Mouse (Mus musculus): ENCODE results near the gene Prr15.

The Prr15 gene

GRCm38 (mm10) chr6:54332203-54332602, 6.6 kb downstream of the Prr15 start:
- no peak for DNase-seq (ENCODE audit: low spot score)

GRCm38 (mm10) chr6:54333116-54333651, 7.5 kb downstream of the Prr15 start:
- no peak for DNase-seq (ENCODE audit: low spot score)

DNA sequence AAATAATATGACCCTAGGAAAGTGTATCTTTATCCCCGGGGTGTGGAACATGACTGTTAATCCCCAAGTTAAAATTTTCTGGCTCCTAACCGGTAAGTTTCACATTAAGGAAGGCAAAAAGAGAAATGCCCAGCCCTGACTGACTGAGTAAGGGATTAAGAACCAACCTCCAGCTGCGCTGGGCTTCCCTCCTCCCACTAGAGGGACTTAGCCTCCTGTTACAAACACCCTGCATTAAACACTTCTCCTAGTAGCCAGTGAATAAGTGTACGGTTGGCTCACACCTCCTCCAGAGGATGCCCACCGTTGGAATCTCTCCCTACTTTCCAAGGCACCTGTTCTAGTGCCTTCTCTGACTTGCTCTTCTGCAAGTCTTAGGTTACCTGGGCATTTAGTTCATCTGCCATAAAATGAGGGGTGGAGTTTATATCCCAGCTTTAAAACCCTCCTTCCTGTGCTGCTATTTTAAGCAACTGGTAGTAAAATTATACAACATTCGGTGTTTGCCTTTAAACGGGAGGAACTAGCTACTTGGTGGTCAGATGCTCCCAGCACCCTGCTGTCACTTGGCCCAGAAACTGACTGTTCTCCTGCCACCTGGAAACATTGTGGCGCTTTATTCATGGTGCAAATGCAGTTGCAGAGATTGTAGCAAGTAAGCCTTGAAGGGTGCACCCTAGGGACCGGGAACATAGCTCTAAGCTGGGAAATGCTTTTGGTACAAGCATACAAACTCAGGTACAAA, 8.2 kb downstream of the Prr15 start:
- DNase-seq (ENCODE audit: low spot score): no peak

DNA sequence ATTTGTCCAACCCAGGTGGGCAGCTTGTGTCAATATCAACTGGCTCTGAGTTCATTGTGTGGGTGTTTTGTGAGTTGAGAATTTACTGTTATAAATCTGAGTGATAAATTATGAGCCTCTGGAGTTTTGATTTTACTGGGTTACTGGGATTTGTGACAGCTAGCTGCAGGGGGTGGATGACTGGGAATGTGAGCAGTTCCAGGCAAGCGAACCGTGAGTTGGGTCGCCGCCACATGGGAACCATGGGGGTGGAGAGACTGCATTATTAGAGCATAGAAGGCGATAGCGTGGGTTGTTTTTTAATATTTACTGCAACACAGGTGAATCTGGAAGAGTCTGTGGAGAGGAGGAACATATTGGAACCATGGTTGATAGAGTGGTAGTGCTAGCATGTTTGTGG, 11.7 kb downstream of the Prr15 start:
- no peak for DNase-seq (ENCODE audit: low spot score)

DNA sequence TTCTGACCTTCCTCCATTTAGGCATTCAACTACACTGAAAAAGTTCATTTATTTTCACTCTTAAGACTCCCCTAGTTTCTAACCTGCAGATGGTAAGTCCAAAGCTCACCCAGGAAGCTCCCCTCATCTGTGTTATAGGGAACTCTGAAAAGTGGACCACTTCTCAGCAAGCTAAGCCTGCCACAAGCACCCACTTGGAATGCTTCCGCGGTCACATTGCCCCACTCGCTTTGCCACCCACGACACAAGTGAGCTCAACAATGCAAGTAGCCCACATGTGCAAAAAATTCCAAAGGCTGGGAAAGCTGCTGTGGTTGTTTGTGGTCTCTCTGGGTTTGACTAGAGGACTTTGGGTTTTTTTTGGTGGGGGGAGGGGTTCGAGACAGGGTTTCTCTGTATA, 15.5 kb downstream of the Prr15 start:
- DNase-seq (ENCODE audit: low spot score): no peak

GRCm38 (mm10) chr6:54342223-54342622, 16.6 kb downstream of the Prr15 start:
- no peak for DNase-seq (ENCODE audit: low spot score)

DNA sequence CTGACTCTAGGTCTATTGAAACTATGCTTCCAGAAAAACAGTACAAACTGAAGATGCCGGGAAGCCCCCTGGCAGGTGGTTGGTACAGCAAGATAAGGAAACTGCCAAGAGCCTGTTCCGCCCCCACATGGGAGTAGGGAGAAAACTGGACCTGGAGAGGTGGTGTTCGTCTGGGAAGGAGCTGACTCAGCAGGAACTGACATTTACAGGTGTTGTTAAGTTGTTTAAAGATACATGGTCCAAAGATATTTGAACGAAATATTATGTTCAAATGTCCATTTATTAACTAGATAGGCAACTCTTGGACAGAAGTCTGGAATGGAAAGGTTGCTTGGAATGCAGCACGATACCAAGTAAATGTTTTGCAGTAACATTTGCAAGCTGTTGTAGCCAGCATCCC, 26.2 kb downstream of the Prr15 start:
- no peak for DNase-seq (ENCODE audit: low spot score)

DNA sequence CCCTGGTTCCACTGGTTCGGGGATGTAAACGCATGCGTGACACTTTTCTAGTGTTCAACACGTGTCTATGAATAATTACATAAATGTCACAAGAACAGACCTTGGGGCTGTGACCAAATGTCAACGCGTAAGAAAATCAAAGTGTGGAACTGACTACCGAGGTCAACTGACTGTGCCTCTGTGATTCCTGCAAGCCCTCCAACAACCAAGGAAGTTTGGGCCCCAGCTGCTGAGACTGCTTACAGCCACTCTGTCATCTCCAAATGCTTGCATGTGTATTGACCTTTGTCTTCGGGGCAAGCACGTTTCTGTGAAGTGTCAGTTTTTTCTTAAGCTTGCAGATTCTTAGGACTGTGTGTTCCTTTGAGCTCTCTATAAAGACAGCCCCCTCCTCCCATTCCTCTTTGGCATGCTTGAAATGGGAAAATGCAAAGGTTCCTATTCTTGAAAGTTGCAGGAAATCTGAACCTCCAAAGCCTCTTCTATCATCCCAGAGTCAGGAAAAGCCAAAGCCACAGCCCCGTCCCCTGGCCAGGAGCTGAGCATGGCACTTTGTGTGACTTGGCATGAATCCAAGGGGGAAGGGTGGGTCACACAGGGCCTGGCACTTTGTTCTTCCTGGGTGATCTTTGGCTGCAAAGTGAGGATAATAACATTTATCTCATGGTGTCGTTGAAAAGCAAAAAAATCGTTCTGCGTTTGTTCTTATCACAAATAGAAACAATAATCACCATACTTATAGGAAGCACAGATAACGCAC, 27.5 kb downstream of the Prr15 start:
- no peak for DNase-seq (ENCODE audit: low spot score)

DNA sequence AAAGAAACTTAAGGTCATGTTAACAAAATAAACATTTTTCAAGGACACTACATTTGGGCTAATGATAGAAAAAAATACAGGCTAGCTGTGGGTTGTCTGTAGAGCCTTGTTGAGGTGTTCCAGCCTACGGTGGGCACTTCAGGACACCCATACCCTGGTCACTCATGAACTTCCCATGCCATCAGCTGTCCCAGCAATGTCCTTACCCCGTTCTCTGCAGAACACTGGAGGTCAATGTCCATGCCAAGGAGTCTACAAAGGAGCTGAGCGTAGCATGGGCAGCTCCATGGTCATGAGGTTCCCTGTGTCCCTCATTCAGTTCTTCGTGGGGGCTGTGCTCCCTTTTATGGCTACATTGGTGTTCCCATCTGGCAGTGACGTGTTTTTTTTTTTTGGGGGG, 28.1 kb downstream of the Prr15 start:
- no peak for DNase-seq (ENCODE audit: low spot score)

GRCm38 (mm10) chr6:54355626-54356025, 30.0 kb downstream of the Prr15 start:
- no peak for DNase-seq (ENCODE audit: low spot score)

- DNase-seq (ENCODE audit: low spot score): no peak
Measured at GRCm38 (mm10) chr6:54362526-54363324, 37.1 kb downstream of the Prr15 start.

DNA sequence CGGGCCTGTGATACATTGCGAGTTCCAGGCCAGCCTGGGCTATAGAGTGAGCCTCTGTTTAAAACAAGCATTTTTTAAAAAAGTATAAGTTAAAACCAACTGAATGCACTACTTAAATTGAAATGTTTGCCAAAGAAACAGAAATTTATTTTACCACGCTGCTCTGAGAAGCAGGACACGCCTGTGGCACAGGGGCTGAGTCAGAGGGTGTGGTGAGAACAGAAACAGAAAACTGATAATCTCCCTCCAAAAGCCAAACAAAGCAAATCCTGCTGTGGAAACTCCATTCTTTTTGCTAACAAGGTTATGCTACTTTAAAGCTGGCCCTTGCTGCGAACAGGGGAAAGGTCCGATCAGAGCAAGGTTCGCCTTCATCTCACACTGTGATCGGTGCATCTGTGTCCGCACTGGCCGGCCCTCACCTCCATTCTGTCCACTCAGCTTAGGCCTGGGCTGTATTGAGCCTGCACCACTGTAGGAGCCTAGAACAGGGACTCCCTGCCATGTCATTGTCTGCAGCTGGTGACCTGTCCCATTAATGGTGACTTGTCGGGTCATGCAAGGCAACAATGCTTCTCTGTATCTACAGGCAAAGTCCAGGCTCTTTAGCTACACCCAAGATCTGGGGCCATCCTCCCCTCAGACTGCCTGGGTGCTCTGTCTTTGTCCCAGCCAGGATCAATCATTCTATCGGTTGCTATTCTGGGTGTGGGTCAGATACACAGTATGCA, 38.9 kb downstream of the Prr15 start:
- no peak for DNase-seq (ENCODE audit: low spot score)

DNA sequence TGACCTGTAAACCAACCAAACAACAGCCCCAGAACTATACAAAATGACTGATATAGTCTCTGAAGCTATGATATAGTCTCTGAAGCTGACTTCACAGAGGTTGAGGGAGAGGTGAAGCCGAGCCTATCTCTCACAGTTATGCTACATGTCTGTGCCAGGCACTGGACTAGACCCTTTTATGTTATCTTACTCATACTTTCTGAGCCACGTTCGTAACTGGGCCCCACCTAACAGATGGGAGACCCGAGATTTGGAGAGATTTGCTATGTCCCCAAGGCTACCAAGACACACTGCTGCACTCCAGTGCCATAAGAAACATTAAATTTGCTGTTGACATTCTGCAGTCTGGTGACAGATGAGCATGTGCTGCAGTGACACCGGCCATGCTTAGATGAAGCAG, 41.0 kb downstream of the Prr15 start:
- DNase-seq (ENCODE audit: low spot score): no peak

DNA sequence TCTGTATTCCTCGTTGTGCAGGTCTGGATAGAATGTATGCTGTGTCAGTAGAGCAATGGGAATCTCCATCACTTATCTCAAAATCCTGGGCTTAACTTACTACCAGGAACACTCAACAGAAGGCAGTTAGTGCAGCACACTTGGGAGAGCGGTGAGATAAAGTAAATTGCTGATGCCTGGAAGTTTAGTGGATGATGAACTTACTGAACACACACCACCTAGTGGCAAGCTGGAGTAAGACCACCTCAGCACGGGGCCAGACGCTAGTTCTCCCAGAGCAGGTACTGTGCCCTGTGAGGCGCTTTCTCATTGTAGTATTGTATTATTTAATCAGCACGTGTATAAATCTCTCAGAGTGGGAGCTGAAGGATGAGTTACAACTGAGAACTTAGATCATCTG, 42.4 kb downstream of the Prr15 start:
- DNase-seq (ENCODE audit: low spot score): no peak

- no peak for DNase-seq (ENCODE audit: low spot score)
Measured at GRCm38 (mm10) chr6:54369913-54370542, 44.4 kb downstream of the Prr15 start.

DNA sequence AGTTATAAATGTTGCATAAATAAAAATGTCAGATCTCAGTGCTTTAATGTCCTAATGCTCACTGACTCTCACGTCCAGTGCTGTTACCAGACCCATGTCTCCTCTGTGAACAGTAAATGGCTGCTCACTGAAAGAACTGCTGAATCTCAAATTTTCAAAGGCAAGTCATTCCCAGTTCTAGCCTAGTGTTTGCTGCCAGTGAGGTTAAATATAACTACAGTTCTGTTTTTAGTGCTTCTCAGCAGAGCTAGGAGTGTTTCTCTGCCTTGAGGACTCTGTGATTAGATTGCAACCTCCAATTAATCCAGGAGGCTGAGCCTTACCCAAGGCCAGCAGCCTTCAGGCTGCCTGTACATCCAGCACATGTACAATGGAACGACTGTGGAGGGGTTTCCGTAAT, 46.2 kb downstream of the Prr15 start:
- DNase-seq (ENCODE audit: low spot score): no peak

- no peak for DNase-seq (ENCODE audit: low spot score)
Measured at GRCm38 (mm10) chr6:54379356-54379755, 53.7 kb downstream of the Prr15 start.
